Mouse (Mus musculus): ENCODE measurements around the gene Cox19.

Gene Cox19

GRCm38 (mm10) chr5:139310477-139310876 is 40.7 kb downstream of the Cox19 start:
- in situ Hi-C loops (cut with MboI; ENCODE audit: low sequenced_read_pairs) = no loop called here

- in situ Hi-C loops (cut with MboI; ENCODE audit: low sequenced_read_pairs) = no loop called here
Observed at GRCm38 (mm10) chr5:139309946-139310345, 41.3 kb downstream of the Cox19 start.

GRCm38 (mm10) chr5:139303646-139304061 is 47.6 kb downstream of the Cox19 start:
- in situ Hi-C loops (cut with MboI; ENCODE audit: low sequenced_read_pairs) = no loop called here

GRCm38 (mm10) chr5:139302101-139302500 is 49.1 kb downstream of the Cox19 start:
- in situ Hi-C loops (cut with MboI; ENCODE audit: low sequenced_read_pairs) = no loop called here

- in situ Hi-C loops (cut with MboI; ENCODE audit: low sequenced_read_pairs) = no loop called here
Observed at GRCm38 (mm10) chr5:139297745-139298144, 53.5 kb downstream of the Cox19 start.

- in situ Hi-C loops (cut with MboI; ENCODE audit: low sequenced_read_pairs) = no loop called here
Observed at GRCm38 (mm10) chr5:139297092-139297491, 54.1 kb downstream of the Cox19 start.

GRCm38 (mm10) chr5:139294089-139294488 is 57.1 kb downstream of the Cox19 start:
- in situ Hi-C loops (cut with MboI; ENCODE audit: low sequenced_read_pairs) = no loop called here

GRCm38 (mm10) chr5:139291811-139292560 is 59.2 kb downstream of the Cox19 start:
- in situ Hi-C loops (cut with MboI; ENCODE audit: low sequenced_read_pairs) = no loop called here

GRCm38 (mm10) chr5:139290467-139291259 is 60.6 kb downstream of the Cox19 start:
- in situ Hi-C loops (cut with MboI; ENCODE audit: low sequenced_read_pairs) = no loop called here

- in situ Hi-C loops (cut with MboI; ENCODE audit: low sequenced_read_pairs) = no loop called here
Observed at GRCm38 (mm10) chr5:139288591-139288990, 62.6 kb downstream of the Cox19 start.

- in situ Hi-C loops (cut with MboI; ENCODE audit: low sequenced_read_pairs) = no loop called here
Observed at GRCm38 (mm10) chr5:139287787-139288186, 63.4 kb downstream of the Cox19 start.

GRCm38 (mm10) chr5:139287099-139287498 is 64.1 kb downstream of the Cox19 start:
- in situ Hi-C loops (cut with MboI; ENCODE audit: low sequenced_read_pairs) = no loop called here

Measured in CH12F3 (cell line).